Mouse (Mus musculus) spleen, embryonic (tissue): ENCODE measurements around the gene Serhl.

Experiments used
- CTCF ChIA-PET: fragments of 350-600 bp; sonication (Branson Sonifier 250); formaldehyde crosslinking; loops from one replicate; lab custom pipeline; 2022; lab: Charles Lee

Gene Serhl

GRCm38 (mm10) chr15:83122566-83123145, 33.4 kb downstream of the Serhl start, which contains the start of gene Rrp7a:
Rrp7a (minus strand) TSS chr15:83122801.
- CTCF ChIA-PET = no interaction called here

DNA sequence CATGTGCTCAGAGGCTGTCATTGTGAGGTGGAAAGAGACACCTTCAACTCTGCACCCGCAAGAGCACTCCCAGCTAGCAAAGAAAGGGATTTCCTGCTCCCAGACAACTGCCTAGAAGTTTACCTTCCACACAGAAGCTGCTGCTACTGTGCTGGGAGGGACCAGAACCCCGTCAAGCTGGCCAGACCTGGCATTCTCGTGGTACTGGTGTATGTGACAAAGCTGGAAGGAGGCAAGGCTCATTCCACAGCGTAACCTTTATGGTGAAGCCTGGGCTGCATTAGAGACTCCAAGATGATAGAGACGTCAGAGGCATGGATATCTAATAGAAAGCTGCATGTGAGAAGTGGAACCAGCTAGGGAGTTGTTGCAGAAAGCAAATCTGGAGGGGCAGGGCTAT, 35.3 kb downstream of the Serhl start:
- CTCF ChIA-PET = no interaction called here

DNA sequence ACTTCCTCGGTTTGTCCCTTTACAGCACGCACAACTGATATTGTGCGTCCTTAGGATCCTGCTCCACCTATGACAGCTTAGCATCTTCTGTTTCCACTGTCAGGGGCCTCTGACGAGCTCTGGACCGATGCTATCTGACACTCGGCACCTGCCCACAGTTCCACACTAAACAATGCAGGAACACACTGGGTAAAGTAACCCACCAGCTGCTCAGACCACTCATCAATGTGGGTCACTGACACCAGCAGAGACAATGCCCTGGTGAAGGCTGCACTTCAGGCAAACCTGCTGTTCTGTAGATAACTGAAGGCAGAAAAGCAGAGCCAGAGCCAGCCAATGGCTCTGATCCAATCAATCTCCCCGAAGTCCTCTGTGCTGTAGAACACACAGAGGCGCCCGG, 37.3 kb downstream of the Serhl start:
- CTCF ChIA-PET = interaction anchor here (0.6 to 0.9 kb wide), 2 partner anchors 16 to 30 kb away, joined by 3 read pairs; no protein-coding TSS in a partner anchor

- CTCF ChIA-PET = interaction anchor here (0.6 to 0.9 kb wide), 2 partner anchors 17 to 30 kb away, joined by 3 read pairs; no protein-coding TSS in a partner anchor
These were observed 37.7 kb downstream of the Serhl start for GRCm38 (mm10) chr15:83127037-83127436.

DNA sequence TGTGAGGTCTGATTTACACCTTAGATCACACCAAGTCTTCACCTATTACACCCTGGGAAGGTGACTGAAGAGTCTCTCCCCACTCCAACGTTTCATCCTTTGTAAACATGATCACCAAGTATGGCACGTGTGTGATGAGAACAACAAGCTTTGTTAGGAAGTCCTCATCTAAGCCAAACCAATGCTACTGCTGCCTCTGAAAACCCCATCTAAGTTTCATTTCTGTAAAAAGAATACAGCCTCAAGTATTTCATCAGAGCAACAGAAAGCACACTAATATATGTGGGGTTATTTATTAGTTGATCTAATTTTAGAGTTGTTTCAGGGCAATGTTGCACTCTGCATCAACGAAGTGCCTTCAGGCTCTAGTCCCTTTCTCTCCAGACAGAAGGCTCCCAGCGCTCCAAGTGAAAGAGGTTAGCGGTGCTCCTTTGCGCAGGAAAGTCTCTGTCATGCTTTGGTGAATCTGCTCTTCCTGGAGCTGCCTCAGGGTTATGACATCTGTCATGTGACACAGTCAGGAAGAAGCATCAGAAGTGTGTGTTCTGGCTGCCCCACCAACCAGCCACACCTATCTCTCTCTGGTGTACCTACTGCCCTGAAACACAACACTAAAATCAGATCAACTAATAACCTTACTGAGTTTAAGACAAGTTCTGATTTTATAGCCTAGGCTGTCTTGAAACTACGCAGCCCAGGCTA, 40.4 kb downstream of the Serhl start:
- CTCF ChIA-PET = no interaction called here

DNA sequence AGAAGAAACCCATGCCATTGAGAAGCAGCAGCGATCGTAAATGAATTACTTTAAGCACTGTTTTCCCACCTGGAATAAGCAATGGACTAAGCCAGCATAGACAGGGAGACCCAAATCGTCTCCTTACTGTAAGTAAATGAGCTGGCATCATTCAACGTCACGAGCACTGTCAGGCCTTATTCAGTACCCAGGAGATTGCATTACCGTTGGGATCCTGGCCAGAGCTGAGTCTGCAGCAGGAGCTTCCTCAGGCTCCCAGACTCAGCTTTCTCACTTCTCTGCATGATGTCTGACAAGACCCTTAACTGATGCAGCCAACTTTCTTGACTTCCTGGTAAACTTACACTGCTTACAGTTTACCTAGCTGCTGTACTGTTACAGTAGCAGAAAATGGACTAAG, 45.4 kb downstream of the Serhl start:
- CTCF ChIA-PET = no interaction called here

DNA sequence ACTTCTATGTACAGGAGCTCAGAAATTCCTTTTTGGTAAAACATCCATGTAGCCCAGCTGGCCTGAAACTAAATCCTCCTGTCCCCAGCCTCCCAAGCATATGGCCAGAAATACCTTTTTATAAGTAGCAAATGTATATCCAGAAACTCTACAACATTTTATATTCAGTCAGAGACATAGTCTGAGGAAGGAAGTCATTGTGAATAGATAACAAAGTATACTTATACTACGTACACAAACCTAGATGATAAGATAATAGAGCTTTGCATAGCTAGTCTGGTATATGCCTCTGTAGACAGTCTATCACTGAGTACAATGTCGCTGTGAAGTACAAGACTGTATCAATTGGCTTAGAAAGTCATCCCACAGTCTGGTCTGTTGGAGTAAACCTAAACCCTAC, 46.3 kb downstream of the Serhl start:
- CTCF ChIA-PET = no interaction called here

- CTCF ChIA-PET = interaction anchor here (0.6 kb wide), 1 partner anchor 14 kb away, joined by 3 read pairs; no protein-coding TSS in a partner anchor
These were observed 53.6 kb downstream of the Serhl start for GRCm38 (mm10) chr15:83142861-83143260.

- CTCF ChIA-PET = no interaction called here
These were observed 56.2 kb downstream of the Serhl start for GRCm38 (mm10) chr15:83145541-83145940.

GRCm38 (mm10) chr15:83148395-83148794, 59.1 kb downstream of the Serhl start:
- CTCF ChIA-PET = no interaction called here

DNA sequence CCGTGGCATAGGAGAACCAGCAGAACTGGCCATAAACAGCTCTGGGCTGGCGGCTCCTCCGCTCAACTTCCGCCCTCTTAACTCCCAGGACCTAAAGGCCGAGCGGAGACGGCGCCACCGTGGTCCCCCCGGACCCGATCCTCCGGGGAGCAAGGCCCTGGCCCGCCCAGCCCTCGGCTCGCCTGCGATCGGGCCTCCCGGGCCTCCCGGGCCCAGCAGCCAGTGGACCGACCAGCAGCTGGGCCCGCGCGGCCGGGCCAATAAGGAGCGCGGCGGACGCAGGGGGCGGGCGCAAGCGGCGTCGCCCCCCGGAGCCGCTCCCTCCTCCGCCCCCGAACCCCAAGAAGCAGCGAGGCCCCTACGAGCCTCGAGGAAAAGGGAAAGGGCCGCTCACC, 59.5 kb downstream of the Serhl start:
- CTCF ChIA-PET = no interaction called here

- CTCF ChIA-PET = no interaction called here
These were observed 60.1 kb downstream of the Serhl start, which contains the start of gene Poldip3 for GRCm38 (mm10) chr15:83149196-83150072. Poldip3 (minus strand) TSS chr15:83149384.

- CTCF ChIA-PET = no interaction called here
These were observed 60.8 kb downstream of the Serhl start for GRCm38 (mm10) chr15:83150073-83150442.

DNA sequence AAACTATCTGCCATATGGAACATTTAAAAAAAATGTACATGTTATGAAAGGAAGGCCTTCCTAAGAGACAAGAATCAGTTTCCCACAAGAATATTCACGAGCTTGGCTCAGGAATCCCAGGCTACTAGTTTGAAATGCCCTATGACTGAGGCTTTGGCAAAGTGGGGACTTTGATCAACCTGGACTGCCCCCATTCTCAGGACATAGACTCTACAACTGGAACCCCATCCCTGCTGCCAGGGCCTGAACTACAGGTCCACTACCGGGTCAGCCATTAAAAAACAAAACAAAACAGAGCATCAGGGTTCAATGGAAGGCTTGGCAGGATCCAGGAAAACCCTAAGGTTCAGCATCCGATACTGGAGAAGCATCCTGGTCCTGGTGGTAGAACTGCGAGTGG, 61.4 kb downstream of the Serhl start:
- CTCF ChIA-PET = no interaction called here

GRCm38 (mm10) chr15:83154309-83154708, 65.0 kb downstream of the Serhl start:
- CTCF ChIA-PET = no interaction called here

- CTCF ChIA-PET = interaction anchor here (0.8 kb wide), 1 partner anchor 70 kb away, joined by 3 read pairs; no protein-coding TSS in a partner anchor
These were observed 66.5 kb downstream of the Serhl start for GRCm38 (mm10) chr15:83155672-83156419.

DNA sequence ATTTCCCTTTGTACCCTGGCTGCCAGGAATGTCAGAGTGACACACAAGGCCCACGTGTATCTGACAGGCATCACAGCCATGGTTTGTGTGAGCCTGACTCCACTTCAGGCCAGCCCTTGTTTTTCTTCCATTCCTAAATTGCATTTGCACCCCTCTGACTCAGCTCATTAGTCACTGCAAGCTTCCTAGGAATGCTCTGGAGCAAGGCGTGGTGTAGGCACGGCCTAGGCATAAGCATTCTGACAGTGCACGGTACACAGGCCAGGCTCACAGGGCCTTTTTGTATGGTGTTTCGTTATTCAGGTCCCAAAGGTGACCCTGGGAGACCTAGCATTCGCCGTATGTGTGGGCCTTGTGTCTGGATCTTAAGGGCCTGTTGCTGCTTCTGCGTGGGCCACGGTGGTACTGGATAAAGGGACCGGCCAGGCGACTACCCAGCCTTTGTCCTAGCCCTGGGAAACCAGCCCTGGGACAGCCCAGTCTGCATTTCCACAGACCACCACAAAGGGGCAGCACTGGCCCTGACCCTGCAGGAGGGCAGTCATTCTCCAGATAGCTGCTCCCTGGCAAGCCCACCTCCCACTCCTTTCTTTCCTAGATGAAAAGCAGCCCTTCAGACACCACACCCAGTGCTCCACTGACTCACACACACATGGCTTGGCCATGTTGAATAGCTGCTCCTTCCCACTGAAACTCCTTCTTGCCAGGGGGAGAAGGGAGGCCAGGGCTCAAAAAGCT, 67.8 kb downstream of the Serhl start:
- CTCF ChIA-PET = interaction anchor here (0.7 kb wide), 1 partner anchor 15 kb away, joined by 3 read pairs; no protein-coding TSS in a partner anchor

DNA sequence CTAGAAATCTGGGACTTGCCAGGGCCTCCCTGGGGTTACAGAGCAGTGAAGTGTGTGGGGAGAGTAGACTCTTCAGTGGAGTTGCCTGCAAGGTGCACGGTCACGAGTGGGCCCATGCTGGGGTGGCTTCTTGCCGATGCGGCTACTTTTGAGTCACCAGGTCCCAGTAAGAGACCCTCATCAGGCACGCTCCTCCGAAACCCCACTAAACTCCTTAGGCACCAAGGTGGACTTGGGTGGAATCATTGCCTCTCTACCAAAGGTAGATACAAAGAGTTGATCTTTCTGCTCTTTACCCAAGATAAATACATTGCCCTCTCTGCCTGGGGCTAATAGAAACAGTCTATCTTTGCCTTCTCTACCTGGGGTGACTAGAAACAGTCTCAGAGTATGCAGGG, 68.4 kb downstream of the Serhl start:
- CTCF ChIA-PET = interaction anchor here (0.7 kb wide), 1 partner anchor 15 kb away, joined by 3 read pairs; no protein-coding TSS in a partner anchor

DNA sequence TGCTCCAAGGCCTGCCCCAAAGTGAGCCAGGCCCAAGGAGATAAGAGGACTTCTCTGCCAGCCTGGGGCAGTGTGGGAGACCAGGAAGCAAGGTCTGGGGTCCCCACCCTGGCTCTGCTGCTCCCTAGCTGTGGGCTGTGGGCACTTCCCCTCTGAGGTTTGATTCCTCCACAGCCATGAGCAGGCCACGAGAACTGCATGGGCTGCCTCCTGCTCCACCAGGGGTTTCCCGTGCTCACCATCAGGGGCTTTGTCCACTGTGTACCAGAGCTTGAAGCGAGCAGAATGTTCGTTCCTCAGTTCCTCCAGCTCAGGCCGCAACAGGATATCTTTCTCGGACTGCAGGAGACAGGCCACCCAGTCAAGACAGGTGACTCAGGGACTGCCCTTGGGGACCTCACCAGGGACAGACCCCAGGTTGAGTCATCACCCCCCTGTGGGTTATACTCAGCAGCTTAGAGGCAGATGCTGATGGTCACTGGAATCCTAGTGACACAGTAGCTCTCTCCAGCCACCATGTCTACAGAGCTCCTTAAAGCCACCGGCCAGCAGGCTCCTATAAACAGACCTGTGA, 69.4 kb downstream of the Serhl start:
- CTCF ChIA-PET = no interaction called here

DNA sequence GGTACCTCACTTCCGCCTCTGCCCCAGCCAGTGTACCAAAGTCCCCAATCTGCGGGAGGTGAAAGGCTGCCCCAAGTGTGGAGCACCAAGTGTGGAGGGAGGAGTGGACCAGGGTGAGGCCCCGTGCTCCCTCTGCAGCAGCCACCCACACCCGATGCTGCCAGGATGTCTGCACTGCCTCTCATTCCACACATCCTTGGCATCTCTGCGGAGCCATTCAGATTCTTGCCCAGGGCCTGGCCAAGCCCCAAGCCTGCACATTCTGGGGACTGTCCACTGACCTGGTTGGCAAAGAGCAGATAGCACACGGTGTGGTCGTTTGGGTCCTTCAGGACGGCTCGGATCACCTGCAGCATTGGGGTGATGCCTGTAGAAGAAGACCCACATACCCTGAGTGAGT, 70.5 kb downstream of the Serhl start:
- CTCF ChIA-PET = no interaction called here
